Comparison of ENCODE assay signal across 14 mouse cellular contexts in genomic region chr4:104067748-104068147, GRCm38 (mm10).
DNase-seq lines count a peak whose midpoint lies in the region; ATAC-seq lines count a peak whose summit lies in the region.
"Had no signal": no experiment of that assay in that cellular context is flagged by ENCODE, and none has a peak within 500 bp of the region (broad histone marks: within the 10 kb centered on the region; RNA-seq: fewer than 3 reads in every experiment).

No protein-coding gene starts in this region.

- 0 out of 2 replicates have a peak, but pooled peaks have one; percentile 48 for ATAC-seq in hindbrain, embryonic 15.5 days (ENCODE audit: low FRiP score, low read depth)
- no peak for ATAC-seq in hindbrain, embryonic 13.5 days (ENCODE audit: low FRiP score)
- ATAC-seq in embryonic facial prominence, embryonic 14.5 days (ENCODE audit: low read depth), result peak; percentile 41; the same call in 1 of the 2 replicates
- no peak for ATAC-seq in frontal cortex, adult (ENCODE audit: low TSS enrichment)
- ATAC-seq: hindbrain, postnatal 0 days had no signal

- H3K9me3 ChIP-seq in hindbrain, embryonic 15.5 days, result no peaks in the 10 kb centered on the region
- H3K9me3 ChIP-seq in hindbrain, embryonic 13.5 days, result no peaks in the 10 kb centered on the region
- no peaks in the 10 kb centered on the region for H3K9me3 ChIP-seq in embryonic facial prominence, embryonic 14.5 days (ENCODE audit: control insufficient read depth, low read length)
- H3K9me3 ChIP-seq: forebrain, embryonic 10.5 days; liver, embryonic 15.5 days; neural tube, embryonic 13.5 days had no signal

- WGBS in hindbrain, embryonic 15.5 days, result 41% methylated on average over 3 of the region's 3 CpGs
- 49% methylated on average over 3 of the region's 3 CpGs for WGBS in hindbrain, embryonic 13.5 days
- 50% methylated on average over 3 of the region's 3 CpGs for WGBS in embryonic facial prominence, embryonic 14.5 days

- H3K4me2 ChIP-seq in hindbrain, embryonic 15.5 days, result no peak overlapping the region
- H3K4me2 ChIP-seq in hindbrain, embryonic 13.5 days, result no peak overlapping the region
- H3K4me2 ChIP-seq in embryonic facial prominence, embryonic 14.5 days (ENCODE audit: low read depth, low read length), result no peak overlapping the region
- H3K4me2 ChIP-seq: liver, embryonic 15.5 days; neural tube, embryonic 13.5 days had no signal

- peak; percentile 27 for DNase-seq in embryonic facial prominence, embryonic 14.5 days (ENCODE audit: low spot score)
- DNase-seq in heart, postnatal 10 days, result peak; percentile 4 to 14
- peak; percentile 38 to 71 for DNase-seq in kidney, postnatal 25 days
- DNase-seq in thymus, postnatal 25 days, result no peak
- DNase-seq: adrenal gland, adult 2 months; lung, postnatal 4 days; midbrain, embryonic 14.5 days had no signal

- no peak overlapping the region for H3K4me3 ChIP-seq in hindbrain, embryonic 15.5 days
- H3K4me3 ChIP-seq in hindbrain, embryonic 13.5 days, result no peak overlapping the region
- H3K4me3 ChIP-seq in embryonic facial prominence, embryonic 14.5 days (ENCODE audit: low read depth, low read length), result no peak overlapping the region
- H3K4me3 ChIP-seq: forebrain, embryonic 10.5 days; liver, embryonic 15.5 days; neural tube, embryonic 13.5 days had no signal

- no peaks in the 10 kb centered on the region for H3K36me3 ChIP-seq in hindbrain, embryonic 15.5 days
- no peaks in the 10 kb centered on the region for H3K36me3 ChIP-seq in hindbrain, embryonic 13.5 days
- H3K36me3 ChIP-seq in embryonic facial prominence, embryonic 14.5 days (ENCODE audit: control insufficient read depth, insufficient read depth, low read length), result no peaks in the 10 kb centered on the region
- H3K36me3 ChIP-seq: forebrain, embryonic 10.5 days; liver, embryonic 15.5 days; neural tube, embryonic 13.5 days had no signal

- intact Hi-C loops in heart, postnatal 10 days (cut with DNase I), result no loop called here

- peaks cover 5% of the 10 kb centered on the region; the same call in 1 of the 2 replicates for H3K4me1 ChIP-seq in hindbrain, embryonic 15.5 days (replicated peaks)
- 0 out of 2 replicates have a peak, but pooled peaks cover 14% of the 10 kb centered on the region for H3K4me1 ChIP-seq in hindbrain, embryonic 13.5 days (replicated peaks)
- H3K4me1 ChIP-seq in embryonic facial prominence, embryonic 14.5 days (ENCODE audit: control insufficient read depth, insufficient read depth, low read length), result no peaks in the 10 kb centered on the region
- H3K4me1 ChIP-seq: liver, embryonic 15.5 days had no signal

- no peak overlapping the region for H3K27ac ChIP-seq in hindbrain, embryonic 15.5 days (replicated peaks)
- H3K27ac ChIP-seq in hindbrain, embryonic 13.5 days, result no peak overlapping the region
- H3K27ac ChIP-seq in embryonic facial prominence, embryonic 14.5 days (replicated peaks; ENCODE audit: low read depth, low read length), result no peak overlapping the region
- H3K27ac ChIP-seq: forebrain, embryonic 10.5 days; hindbrain, postnatal 0 days; liver, embryonic 15.5 days; neural tube, embryonic 13.5 days had no signal

- no peak overlapping the region for H3K9ac ChIP-seq in hindbrain, embryonic 15.5 days
- no peak overlapping the region for H3K9ac ChIP-seq in hindbrain, embryonic 13.5 days
- no peak overlapping the region for H3K9ac ChIP-seq in embryonic facial prominence, embryonic 14.5 days (ENCODE audit: low read depth, low read length)
- H3K9ac ChIP-seq: liver, embryonic 15.5 days; neural tube, embryonic 13.5 days had no signal

- H3K27me3 ChIP-seq in hindbrain, embryonic 15.5 days, result no peaks in the 10 kb centered on the region
- H3K27me3 ChIP-seq in hindbrain, embryonic 13.5 days, result no peaks in the 10 kb centered on the region
- no peaks in the 10 kb centered on the region for H3K27me3 ChIP-seq in embryonic facial prominence, embryonic 14.5 days (replicated peaks; ENCODE audit: control insufficient read depth, insufficient read depth, low read length)
- H3K27me3 ChIP-seq: liver, embryonic 15.5 days; neural tube, embryonic 13.5 days had no signal

Comparison
In these comparisons a context has a peak if more than half of its experiments do, and no peak if none do; other contexts are left out.
1. ATAC-seq: peak in hindbrain, embryonic 15.5 days (single experiment) and embryonic facial prominence, embryonic 14.5 days (single experiment); none in hindbrain, embryonic 13.5 days (single experiment) and frontal cortex, adult (single experiment).